Mouse (Mus musculus) C2C12 (cell line): ENCODE results near the gene Ramp2.

Source experiments
- CEBPB ChIP-seq: IDR thresholded peaks from one replicate; pipeline ENCODE4 v1.6.1; 2011; ENCODE audit warnings: low read depth, mild to moderate bottlenecking, control low read depth, moderate library complexity
- CTCF ChIP-seq: IDR thresholded peaks from one replicate; pipeline ENCODE4 v1.5.1; 2011; ENCODE audit not compliant: control insufficient read depth, insufficient read depth, insufficient read length
- FOSL1 ChIP-seq: IDR thresholded peaks from one replicate; pipeline ENCODE4 v1.8.0; 2011; ENCODE audit warnings: mild to moderate bottlenecking, low read length; ENCODE audit not compliant: poor library complexity, insufficient read depth, severe bottlenecking
- MAX ChIP-seq: IDR thresholded peaks from one replicate; pipeline ENCODE4 v1.6.1; 2011; ENCODE audit warnings: mild to moderate bottlenecking, control low read depth
- MYOD1 ChIP-seq: IDR thresholded peaks from one replicate; pipeline ENCODE4 v1.6.1; 2011; ENCODE audit warnings: low read depth; ENCODE audit not compliant: control insufficient read depth, insufficient read length
- MYOG ChIP-seq: IDR thresholded peaks from one replicate; pipeline ENCODE4 v1.6.1; 2011; ENCODE audit not compliant: control insufficient read depth, insufficient read length; ENCODE audit errors: extremely low read depth
- USF1 ChIP-seq: IDR thresholded peaks from one replicate; pipeline ENCODE4 v1.6.1; 2011; ENCODE audit warnings: low read depth, mild to moderate bottlenecking, control low read depth, moderate library complexity

- TF ChIP-seq CTCF (no peak), USF1 (no peak), MAX (no peak), MYOG (no peak), MYOD1 (no peak), CEBPB (no peak), FOSL1 (no peak)
Measured at GRCm38 (mm10) chr11:101301299-101302003, 55.6 kb downstream of the Ramp2 start.
